Mouse (Mus musculus) heart, embryonic 11.5 days (tissue): ENCODE data around the gene Troap. TPM values are rescaled to one million over a fixed set of nuclear protein-coding genes. Genes with fewer than 3 reads are reported as not detected.

Experiments used
- ATAC-seq: fragments of 200-750 bp; cut with Nextera tagmentation; replicated peaks from 2 replicates; pipeline ENCODE4 v1.8.0; 2017; ENCODE audit warnings: moderate library complexity; ENCODE audit not compliant: insufficient number of reproducible peaks, low FRiP score, low TSS enrichment
- H3K27ac ChIP-seq: fragments of 300-500 bp; sonication (generic); 2 replicates; pipeline ENCODE4 v1.5.1; 2014; ENCODE audit warnings: mild to moderate bottlenecking, low read depth, low read length
- H3K27me3 ChIP-seq: fragments of 300-500 bp; sonication (generic); 2 replicates; pipeline ENCODE4 v1.6.1; 2014; ENCODE audit warnings: mild to moderate bottlenecking, low read length, mixed read lengths; ENCODE audit not compliant: control insufficient read depth, insufficient read depth
- H3K36me3 ChIP-seq: fragments of 300-500 bp; sonication (generic); 2 replicates; pipeline ENCODE4 v1.6.1; 2014; ENCODE audit warnings: mild to moderate bottlenecking, low read length, moderate library complexity, mixed read lengths; ENCODE audit not compliant: control insufficient read depth, insufficient read depth
- H3K4me1 ChIP-seq: fragments of 300-500 bp; sonication (generic); 2 replicates; pipeline ENCODE4 v1.6.1; 2014; ENCODE audit warnings: low read length; ENCODE audit not compliant: control insufficient read depth, insufficient read depth
- H3K4me2 ChIP-seq: fragments of 300-500 bp; sonication (generic); 2 replicates; pipeline ENCODE4 v1.6.1; 2014; ENCODE audit warnings: mild to moderate bottlenecking, moderate library complexity
- H3K4me3 ChIP-seq: fragments of 300-500 bp; sonication (generic); 2 replicates; pipeline ENCODE4 v1.5.1; 2014; ENCODE audit warnings: low read depth, low read length
- H3K9ac ChIP-seq: fragments of 300-500 bp; sonication (generic); 2 replicates; pipeline ENCODE4 v1.6.1; 2014; ENCODE audit warnings: mild to moderate bottlenecking, low read depth, low read length, moderate library complexity
- H3K9me3 ChIP-seq: fragments of 300-500 bp; sonication (generic); replicated peaks from 2 replicates; pipeline ENCODE4 v1.6.1; 2016; ENCODE audit warnings: low read length; ENCODE audit not compliant: control insufficient read depth
- WGBS: fragments of 180-500 bp; shearing (Covaris S2); extraction: QIAGEN DNeasy Blood & Tissue Kit; methylation state at CpG from one replicate; pipeline ENCODE4 v1.1.7; 2014; ENCODE audit not compliant: insufficient replicate concordance; 5-methylcytosine and 5-hydroxymethylcytosine counted together
- polyA plus RNA-seq: library from polyadenylated mRNA; unstranded; fragments of >200 nt; fragmentation: Nextera tagmentation; extraction: Ambion mirVana; gene quantifications from 2 replicates; pipeline ENCODE4 v1.2.1, GENCODE M21; 2014

The Troap gene
- polyA plus RNA-seq, 1 experiment from 2014 or later = 22.0 TPM

GRCm38 (mm10) chr15:99111139-99111538 is 36.8 kb downstream of the Troap start:
- ATAC-seq = no peak
- Histone ChIP-seq H3K27ac (no peak overlapping the region), H3K36me3 (no peaks in the 10 kb centered on the region), H3K9ac (no peak overlapping the region), H3K4me1 (no peaks in the 10 kb centered on the region), H3K4me2 (no peak overlapping the region), H3K9me3 (no peaks in the 10 kb centered on the region), H3K27me3 (no peaks in the 10 kb centered on the region), H3K4me3 (no peak overlapping the region)
- 87% methylated on average over 3 of the region's 3 CpGs for WGBS

DNA sequence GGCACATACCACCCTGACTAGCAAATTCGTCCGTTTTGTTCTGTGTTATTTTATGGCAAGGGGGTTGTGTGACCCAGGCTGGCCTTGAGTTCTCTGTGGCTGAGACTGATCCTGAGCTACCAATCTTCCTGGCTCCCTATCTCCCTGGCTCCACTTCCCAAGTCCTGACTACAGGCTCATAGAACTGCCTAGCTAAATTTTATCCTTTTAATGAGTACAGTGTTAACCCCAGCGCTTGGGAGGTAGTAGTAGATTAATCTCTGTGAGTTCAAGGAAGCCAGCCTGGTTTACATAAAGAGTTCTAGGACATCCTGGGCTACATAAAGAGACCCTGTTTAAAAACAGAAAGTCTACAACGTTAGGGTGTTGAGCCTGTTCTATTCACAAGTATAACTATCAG is 37.4 kb downstream of the Troap start:
- no peak overlapping the region for H3K4me3 ChIP-seq
- no peaks in the 10 kb centered on the region for H3K27me3 ChIP-seq
- no peaks in the 10 kb centered on the region for H3K9me3 ChIP-seq
- no peak overlapping the region for H3K9ac ChIP-seq
- no peaks in the 10 kb centered on the region for H3K4me1 ChIP-seq
- WGBS = 47% methylated on average over 4 of the region's 4 CpGs
- H3K27ac ChIP-seq = 0 out of 2 replicates have a peak overlapping the region, but pooled peaks have one; percentile 11
- no peaks in the 10 kb centered on the region for H3K36me3 ChIP-seq
- no peak overlapping the region for H3K4me2 ChIP-seq
- ATAC-seq = no peak

DNA sequence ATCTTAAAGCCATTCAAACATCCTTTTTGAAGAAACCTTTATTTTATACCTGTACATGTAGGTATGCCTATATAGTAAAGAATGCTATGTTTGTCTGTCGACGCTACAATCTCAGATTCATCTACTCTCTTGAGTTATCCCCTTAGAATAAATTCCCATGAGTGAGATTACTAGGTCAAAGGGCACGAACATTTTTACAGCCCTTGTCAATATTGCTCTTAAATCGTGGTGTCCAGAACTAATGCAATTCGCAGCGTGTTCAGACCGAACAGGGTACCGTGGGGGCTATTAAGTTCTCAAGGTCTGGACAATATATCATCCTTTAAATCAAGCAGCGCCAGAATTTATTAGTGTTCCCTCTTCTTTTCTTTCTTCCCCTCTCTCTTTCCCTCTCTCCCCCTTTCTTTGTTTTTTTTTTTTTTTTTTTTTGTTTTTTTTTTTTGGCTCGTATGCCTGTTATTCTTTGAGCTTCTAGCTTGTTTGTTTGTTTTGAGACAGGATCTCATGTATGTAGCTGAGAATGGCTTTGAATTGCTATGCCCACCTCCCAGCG is 38.5 kb downstream of the Troap start:
- Histone ChIP-seq H3K27me3 (no peaks in the 10 kb centered on the region), H3K4me1 (no peaks in the 10 kb centered on the region), H3K4me3 (no peak overlapping the region), H3K36me3 (no peaks in the 10 kb centered on the region), H3K27ac (no peak overlapping the region), H3K9ac (no peak overlapping the region), H3K9me3 (no peaks in the 10 kb centered on the region), H3K4me2 (peak overlapping the region; percentile 44; the same call in 1 of the 2 replicates)
- 66% methylated on average over 11 of the region's 11 CpGs for WGBS
- no peak for ATAC-seq

GRCm38 (mm10) chr15:99113396-99113975 is 39.1 kb downstream of the Troap start:
- no peak overlapping the region for H3K4me3 ChIP-seq
- H3K36me3 ChIP-seq = no peaks in the 10 kb centered on the region
- H3K27ac ChIP-seq = no peak overlapping the region
- no peaks in the 10 kb centered on the region for H3K4me1 ChIP-seq
- H3K9ac ChIP-seq = no peak overlapping the region
- H3K9me3 ChIP-seq = no peaks in the 10 kb centered on the region
- WGBS = 11% methylated on average over 9 of the region's 9 CpGs
- no peaks in the 10 kb centered on the region for H3K27me3 ChIP-seq
- no peak for ATAC-seq
- peak overlapping the region; percentile 44; the same call in 1 of the 2 replicates for H3K4me2 ChIP-seq

DNA sequence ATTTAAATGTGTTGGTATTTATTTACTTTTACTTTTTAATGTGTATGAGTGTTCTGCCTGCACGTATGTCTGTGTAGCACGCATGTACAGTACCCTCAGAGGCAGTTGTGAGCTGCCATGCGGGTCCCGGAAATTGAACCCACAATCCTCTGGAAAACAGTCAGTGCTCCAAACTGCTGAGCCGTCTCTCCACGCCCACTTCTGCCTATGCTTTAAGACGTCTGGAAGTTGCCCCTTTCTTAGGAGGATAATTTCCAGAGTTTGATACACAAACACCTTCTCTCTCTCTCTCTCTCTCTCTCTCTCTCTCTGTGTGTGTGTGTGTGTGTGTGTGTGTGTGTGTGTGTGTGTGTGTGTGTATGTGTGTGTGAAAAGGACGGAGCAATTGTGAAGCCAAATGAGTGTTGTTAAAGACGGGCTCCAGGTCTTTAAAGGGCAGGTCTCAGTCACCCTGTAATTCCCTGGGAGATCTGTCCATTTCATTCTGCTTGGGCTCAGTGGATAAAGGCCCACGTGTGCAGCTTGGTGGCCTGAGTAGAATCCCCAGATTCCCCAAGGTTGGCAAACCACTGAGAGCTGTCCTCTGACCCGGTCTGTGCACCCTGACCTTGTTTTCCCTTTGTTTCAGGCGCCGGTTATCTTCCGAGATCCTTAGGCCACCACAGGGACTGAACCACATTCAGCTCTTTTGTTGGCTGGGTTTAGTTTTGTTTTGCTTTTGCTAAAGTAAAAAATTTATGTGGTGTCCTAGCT is 40.1 kb downstream of the Troap start:
- no peak for ATAC-seq
- Histone ChIP-seq H3K27me3 (no peaks in the 10 kb centered on the region), H3K9ac (no peak overlapping the region), H3K4me2 (no peak overlapping the region), H3K9me3 (no peaks in the 10 kb centered on the region), H3K27ac (no peak overlapping the region), H3K4me1 (no peaks in the 10 kb centered on the region), H3K4me3 (no peak overlapping the region), H3K36me3 (no peaks in the 10 kb centered on the region)
- WGBS = 53% methylated on average over 14 of the region's 14 CpGs

DNA sequence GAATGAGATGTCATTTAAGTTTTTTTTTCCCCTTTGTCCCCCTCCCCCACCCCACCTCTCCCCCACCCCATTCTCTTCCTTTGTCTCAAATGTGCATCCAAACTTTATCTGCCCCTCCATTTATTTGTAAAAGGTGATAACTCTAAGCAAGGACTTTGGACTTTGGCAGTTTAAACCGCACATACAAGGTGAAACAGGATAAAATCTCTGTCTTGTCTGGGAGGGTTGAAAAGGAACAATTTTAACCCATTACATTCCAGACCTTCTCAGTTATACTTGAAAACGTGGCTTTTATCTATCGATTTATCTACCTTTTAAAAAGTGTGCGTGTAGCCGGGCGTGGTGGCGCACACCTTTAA is 40.7 kb downstream of the Troap start:
- Histone ChIP-seq H3K36me3 (no peaks in the 10 kb centered on the region), H3K27me3 (no peaks in the 10 kb centered on the region), H3K4me3 (no peak overlapping the region), H3K9ac (no peak overlapping the region), H3K4me1 (no peaks in the 10 kb centered on the region), H3K27ac (no peak overlapping the region), H3K4me2 (no peak overlapping the region), H3K9me3 (no peaks in the 10 kb centered on the region)
- no peak for ATAC-seq
- 80% methylated on average over 7 of the region's 7 CpGs for WGBS

DNA sequence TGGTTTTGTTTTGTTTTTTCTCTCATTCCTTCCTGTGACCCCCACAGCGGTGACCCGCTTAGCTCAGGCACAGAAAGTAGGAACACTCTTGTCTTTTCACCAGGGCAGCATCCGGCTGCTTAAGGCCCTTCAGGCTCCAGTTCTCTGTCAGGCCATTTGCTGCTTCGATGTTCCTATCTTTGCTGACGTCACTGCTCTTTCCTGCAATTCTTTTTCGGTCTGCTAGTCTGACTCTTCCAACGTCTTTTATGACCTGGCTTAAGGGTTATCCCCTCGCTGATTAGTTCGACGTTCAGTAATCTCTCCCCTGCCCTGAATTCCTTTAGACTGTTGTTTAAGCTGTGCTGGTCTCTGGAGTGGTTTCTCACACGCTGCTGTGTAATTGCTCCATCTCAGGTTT is 42.2 kb downstream of the Troap start:
- Histone ChIP-seq H3K9ac (no peak overlapping the region), H3K9me3 (no peaks in the 10 kb centered on the region), H3K27ac (peak overlapping the region; percentile 59), H3K4me3 (no peak overlapping the region), H3K27me3 (no peaks in the 10 kb centered on the region), H3K4me2 (no peak overlapping the region), H3K4me1 (peaks cover 3% of the 10 kb centered on the region), H3K36me3 (no peaks in the 10 kb centered on the region)
- ATAC-seq = peak; percentile 66
- WGBS = 29% methylated on average over 11 of the region's 11 CpGs

- peak; percentile 48; the same call in 1 of the 2 replicates for ATAC-seq
- no peak overlapping the region for H3K4me3 ChIP-seq
- H3K9me3 ChIP-seq = no peaks in the 10 kb centered on the region
- peaks cover 3% of the 10 kb centered on the region for H3K4me1 ChIP-seq
- H3K36me3 ChIP-seq = no peaks in the 10 kb centered on the region
- H3K9ac ChIP-seq = peak overlapping the region; percentile 44; the same call in 1 of the 2 replicates
- H3K4me2 ChIP-seq = peak overlapping the region; percentile 51
- H3K27ac ChIP-seq = peak overlapping the region; percentile 59; the same call in 1 of the 2 replicates
- no peaks in the 10 kb centered on the region for H3K27me3 ChIP-seq
- WGBS = 6% methylated on average over 11 of the region's 11 CpGs
Observed at GRCm38 (mm10) chr15:99120814-99121213, 46.4 kb downstream of the Troap start.
